Mouse (Mus musculus) forebrain, embryonic 13.5 days (tissue): ENCODE measurements at regions not wholly inside any gene's neighbourhood (a gene's known extent, or its start where the extent isn't known, plus 50 kb on each side); places are given as distances from the start of the nearest gene placed in this dataset.

Source experiments
- ATAC-seq: fragments of 200-750 bp; cut with Nextera tagmentation; 2 replicates; pipeline ENCODE4 v1.8.0; 2017
- H3K27ac ChIP-seq: fragments of 300-500 bp; sonication (generic); 2 replicates; pipeline ENCODE4 v1.5.1; 2015; ENCODE audit warnings: inconsistent platforms, mild to moderate bottlenecking, moderate library complexity
- H3K27me3 ChIP-seq: fragments of 300-500 bp; sonication (generic); 2 replicates; pipeline ENCODE4 v1.6.1; 2015; ENCODE audit warnings: mild to moderate bottlenecking, inconsistent platforms
- H3K36me3 ChIP-seq: fragments of 300-500 bp; sonication (generic); 2 replicates; pipeline ENCODE4 v1.6.1; 2015; ENCODE audit warnings: mild to moderate bottlenecking, inconsistent platforms; ENCODE audit not compliant: poor library complexity, severe bottlenecking
- H3K4me1 ChIP-seq: fragments of 300-500 bp; sonication (generic); 2 replicates; pipeline ENCODE4 v1.6.1; 2015; ENCODE audit warnings: inconsistent platforms
- H3K4me2 ChIP-seq: fragments of 300-500 bp; sonication (generic); 2 replicates; pipeline ENCODE4 v1.6.1; 2015; ENCODE audit warnings: inconsistent platforms, mild to moderate bottlenecking, moderate library complexity
- H3K4me3 ChIP-seq: fragments of 300-500 bp; sonication (generic); 2 replicates; pipeline ENCODE4 v1.5.1; 2015; ENCODE audit warnings: mild to moderate bottlenecking, inconsistent platforms
- H3K9ac ChIP-seq: fragments of 300-500 bp; sonication (generic); 2 replicates; pipeline ENCODE4 v1.6.1; 2015; ENCODE audit warnings: mild to moderate bottlenecking, inconsistent platforms
- H3K9me3 ChIP-seq: fragments of 300-500 bp; sonication (generic); replicated peaks from 2 replicates; pipeline ENCODE4 v1.6.1; 2016; ENCODE audit warnings: inconsistent platforms
- WGBS: fragments of 180-500 bp; shearing (Covaris S2); methylation state at CpG from one replicate; pipeline ENCODE4 v1.1.7; 2015; 5-methylcytosine and 5-hydroxymethylcytosine counted together

- no peaks in the 10 kb centered on the region for H3K9me3 ChIP-seq
- peak overlapping the region; percentile 83 for H3K27ac ChIP-seq
- no peak overlapping the region for H3K4me3 ChIP-seq
- H3K4me2 ChIP-seq = peak overlapping the region; percentile 46
- WGBS = 11% methylated on average over 17 of the region's 17 CpGs
- no peaks in the 10 kb centered on the region for H3K27me3 ChIP-seq
- H3K9ac ChIP-seq = no peak overlapping the region
- ATAC-seq = peak; percentile 86
- H3K36me3 ChIP-seq = no peaks in the 10 kb centered on the region
- peaks cover 55% of the 10 kb centered on the region for H3K4me1 ChIP-seq
Observed at GRCm38 (mm10) chr4:9010381-9011128, 771.7 kb upstream of the Car8 start.

GRCm38 (mm10) chr4:9009656-9010055, 770.8 kb upstream of the Car8 start:
- Histone ChIP-seq H3K9ac (no peak overlapping the region), H3K36me3 (no peaks in the 10 kb centered on the region), H3K27ac (peak overlapping the region; percentile 83), H3K4me1 (peaks cover 48% of the 10 kb centered on the region), H3K27me3 (no peaks in the 10 kb centered on the region), H3K4me2 (peak overlapping the region; percentile 46; the same call in 1 of the 2 replicates), H3K4me3 (no peak overlapping the region), H3K9me3 (no peaks in the 10 kb centered on the region)
- 0 out of 2 replicates have a peak, but pooled peaks have one; percentile 11 for ATAC-seq
- WGBS = 42% methylated on average over 4 of the region's 4 CpGs

- Histone ChIP-seq H3K4me3 (no peak overlapping the region), H3K36me3 (no peaks in the 10 kb centered on the region), H3K4me2 (no peak overlapping the region), H3K4me1 (peaks cover 26% of the 10 kb centered on the region), H3K9ac (no peak overlapping the region), H3K27ac (no peak overlapping the region), H3K9me3 (no peaks in the 10 kb centered on the region), H3K27me3 (no peaks in the 10 kb centered on the region)
- 12% methylated on average over 8 of the region's 8 CpGs for WGBS
- ATAC-seq = no peak
Observed at GRCm38 (mm10) chr4:9005938-9006626, 767.2 kb upstream of the Car8 start.

- no peaks in the 10 kb centered on the region for H3K27me3 ChIP-seq
- no peak for ATAC-seq
- no peak overlapping the region for H3K9ac ChIP-seq
- H3K4me3 ChIP-seq = no peak overlapping the region
- 75% methylated on average over 1 of the region's 1 CpGs for WGBS
- H3K36me3 ChIP-seq = no peaks in the 10 kb centered on the region
- H3K9me3 ChIP-seq = no peaks in the 10 kb centered on the region
- H3K4me2 ChIP-seq = no peak overlapping the region
- no peak overlapping the region for H3K27ac ChIP-seq
- H3K4me1 ChIP-seq = peaks cover 8% of the 10 kb centered on the region; the same call in 1 of the 2 replicates
Observed at GRCm38 (mm10) chr4:9003891-9004290, 765.0 kb upstream of the Car8 start.

GRCm38 (mm10) chr4:9002380-9002779, 763.5 kb upstream of the Car8 start:
- Histone ChIP-seq H3K27me3 (no peaks in the 10 kb centered on the region), H3K9ac (no peak overlapping the region), H3K9me3 (0 out of 2 replicates have a peak, but pooled peaks cover 3% of the 10 kb centered on the region), H3K4me3 (no peak overlapping the region), H3K4me1 (peaks cover 8% of the 10 kb centered on the region; the same call in 1 of the 2 replicates), H3K27ac (no peak overlapping the region), H3K4me2 (no peak overlapping the region), H3K36me3 (no peaks in the 10 kb centered on the region)
- WGBS = 62% methylated on average over 6 of the region's 6 CpGs
- ATAC-seq = no peak

GRCm38 (mm10) chr4:8998606-8999005, 759.8 kb upstream of the Car8 start:
- 86% methylated on average over 4 of the region's 4 CpGs for WGBS
- Histone ChIP-seq H3K4me2 (no peak overlapping the region), H3K9ac (no peak overlapping the region), H3K4me1 (no peaks in the 10 kb centered on the region), H3K27ac (no peak overlapping the region), H3K9me3 (0 out of 2 replicates have a peak, but pooled peaks cover 3% of the 10 kb centered on the region), H3K27me3 (no peaks in the 10 kb centered on the region), H3K4me3 (no peak overlapping the region), H3K36me3 (no peaks in the 10 kb centered on the region)
- no peak for ATAC-seq

- no peak for ATAC-seq
- H3K9ac ChIP-seq = no peak overlapping the region
- 0 out of 2 replicates have a peak, but pooled peaks cover 4% of the 10 kb centered on the region for H3K27me3 ChIP-seq
- H3K4me1 ChIP-seq = peaks cover 32% of the 10 kb centered on the region
- WGBS = 84% methylated on average over 1 of the region's 1 CpGs
- no peaks in the 10 kb centered on the region for H3K9me3 ChIP-seq
- H3K27ac ChIP-seq = no peak overlapping the region
- H3K4me2 ChIP-seq = no peak overlapping the region
- no peaks in the 10 kb centered on the region for H3K36me3 ChIP-seq
- H3K4me3 ChIP-seq = no peak overlapping the region
Observed at GRCm38 (mm10) chr4:8992171-8992570, 753.3 kb upstream of the Car8 start.

GRCm38 (mm10) chr4:8990551-8990950, 751.7 kb upstream of the Car8 start:
- no peak overlapping the region for H3K4me2 ChIP-seq
- H3K4me1 ChIP-seq = peaks cover 41% of the 10 kb centered on the region
- no peak for ATAC-seq
- WGBS = 81% methylated on average over 5 of the region's 5 CpGs
- H3K36me3 ChIP-seq = no peaks in the 10 kb centered on the region
- no peak overlapping the region; the same call in 1 of the 2 replicates for H3K27ac ChIP-seq
- H3K9ac ChIP-seq = no peak overlapping the region
- H3K9me3 ChIP-seq = no peaks in the 10 kb centered on the region
- H3K4me3 ChIP-seq = no peak overlapping the region
- 0 out of 2 replicates have a peak, but pooled peaks cover 4% of the 10 kb centered on the region for H3K27me3 ChIP-seq

- no peak; the same call in 1 of the 2 replicates for ATAC-seq
- WGBS = 31% methylated on average over 6 of the region's 6 CpGs
- no peak overlapping the region for H3K27ac ChIP-seq
Observed at GRCm38 (mm10) chr4:8989614-8990013, 750.8 kb upstream of the Car8 start.

GRCm38 (mm10) chr4:8989110-8989509, 750.3 kb upstream of the Car8 start:
- peaks cover 41% of the 10 kb centered on the region for H3K4me1 ChIP-seq
- no peaks in the 10 kb centered on the region for H3K9me3 ChIP-seq
- H3K27ac ChIP-seq = no peak overlapping the region
- no peak overlapping the region for H3K4me3 ChIP-seq
- H3K9ac ChIP-seq = no peak overlapping the region
- ATAC-seq = no peak
- no peak overlapping the region for H3K4me2 ChIP-seq
- no peaks in the 10 kb centered on the region for H3K36me3 ChIP-seq
- H3K27me3 ChIP-seq = 0 out of 2 replicates have a peak, but pooled peaks cover 4% of the 10 kb centered on the region
- 74% methylated on average over 4 of the region's 4 CpGs for WGBS

More at GRCm38 (mm10) chr4:8989614-8990013, 750.8 kb upstream of the Car8 start:
- Histone ChIP-seq H3K36me3 (no peaks in the 10 kb centered on the region), H3K4me1 (peaks cover 41% of the 10 kb centered on the region), H3K9ac (no peak overlapping the region), H3K9me3 (no peaks in the 10 kb centered on the region), H3K4me2 (no peak overlapping the region), H3K4me3 (no peak overlapping the region), H3K27me3 (0 out of 2 replicates have a peak, but pooled peaks cover 4% of the 10 kb centered on the region)

GRCm38 (mm10) chr4:8988345-8988733, 749.5 kb upstream of the Car8 start:
- ATAC-seq = no peak
- no peak overlapping the region for H3K4me3 ChIP-seq
- WGBS = 69% methylated on average over 8 of the region's 8 CpGs

More at GRCm38 (mm10) chr4:8988345-8988733, 749.5 kb upstream of the Car8 start:
- Histone ChIP-seq H3K27me3 (0 out of 2 replicates have a peak, but pooled peaks cover 4% of the 10 kb centered on the region), H3K9ac (no peak overlapping the region), H3K9me3 (no peaks in the 10 kb centered on the region), H3K36me3 (no peaks in the 10 kb centered on the region), H3K27ac (no peak overlapping the region), H3K4me1 (peaks cover 41% of the 10 kb centered on the region), H3K4me2 (no peak overlapping the region)
